Mouse (Mus musculus) thymus, adult 2 months (tissue): Measurements from ENCODE around the gene Fam83d.

ENCODE experiments used
- CTCF ChIP-seq: fragments of 200-500 bp; IDR thresholded peaks from 2 replicates; pipeline ENCODE4 v1.5.1; 2012; ENCODE audit warnings: mild to moderate bottlenecking, control low read depth, low read length, moderate library complexity, borderline replicate concordance; ENCODE audit not compliant: control insufficient read depth, poor library complexity, insufficient read depth; ENCODE audit errors: extremely low read depth
- POLR2A ChIP-seq: fragments of 200-500 bp; IDR thresholded peaks from 2 replicates; pipeline ENCODE4 v1.6.1; 2012; ENCODE audit warnings: mild to moderate bottlenecking, low read length, control low read depth, moderate library complexity; ENCODE audit not compliant: control insufficient read depth, poor library complexity, insufficient read depth; ENCODE audit errors: extremely low read depth

- no peak for TF ChIP-seq POLR2A
- no peak for TF ChIP-seq CTCF
Measured at GRCm38 (mm10) chr2:158770126-158770757, 2.3 kb downstream of the Fam83d start.
